Mouse (Mus musculus): ENCODE data around the gene 4833439L19Rik. TPM values are rescaled to one million over a fixed set of nuclear protein-coding genes. Genes with fewer than 3 reads are reported as not detected.

4833439L19Rik gene
- polyA plus RNA-seq, 1 experiment from 2014 or later: 50.2 TPM

GRCm38 (mm10) chr13:54589996-54590951 is 25.0 kb upstream of the 4833439L19Rik start, which contains the start of the genes Nop16 and Higd2a:
TSS of gene Nop16 (minus strand) at chr13:54590090.
TSS of gene Higd2a (plus strand) at chr13:54590207.
- no peaks in the 10 kb centered on the region for H3K9me3 ChIP-seq (replicated peaks; ENCODE audit: control insufficient read depth, low read length)
- under 1% methylated on average over 51 of the region's 51 CpGs for WGBS (ENCODE audit: insufficient replicate concordance)
- peaks cover 10% of the 10 kb centered on the region for H3K4me1 ChIP-seq (ENCODE audit: control insufficient read depth, low read depth, low read length)
- peak within 1 kb of the TSS; percentile 82 for H3K4me3 ChIP-seq (ENCODE audit: low read depth, low read length)
- peak; percentile 98 for ATAC-seq (ENCODE audit: low read depth)
- H3K4me2 ChIP-seq (ENCODE audit: low read depth, low read length): peak within 1 kb of the TSS; percentile 86
- peak within 1 kb of the TSS; percentile 73 for H3K27ac ChIP-seq (ENCODE audit: low read length)
- H3K27me3 ChIP-seq (ENCODE audit: control insufficient read depth, insufficient read depth, low read depth, low read length): no peaks in the 10 kb centered on the region
- no peaks in the 10 kb centered on the region; the same call in 1 of the 2 replicates for H3K36me3 ChIP-seq (ENCODE audit: control insufficient read depth, insufficient read depth)
- H3K9ac ChIP-seq (ENCODE audit: low read depth, low read length): peak within 1 kb of the TSS; percentile 84

GRCm38 (mm10) chr13:54589414-54589995 is 24.3 kb upstream of the 4833439L19Rik start:
- 0 out of 2 replicates have a peak, but pooled peaks have one; percentile 10 for ATAC-seq (ENCODE audit: low read depth)
- WGBS (ENCODE audit: insufficient replicate concordance): 1% methylated on average over 24 of the region's 24 CpGs
- Histone ChIP-seq H3K9ac (ENCODE audit: low read depth, low read length) (peak overlapping the region; percentile 74), H3K27ac (ENCODE audit: low read length) (0 out of 2 replicates have a peak overlapping the region, but pooled peaks have one; percentile 38), H3K36me3 (ENCODE audit: control insufficient read depth, insufficient read depth) (peaks cover under 1% of the 10 kb centered on the region), H3K4me1 (ENCODE audit: control insufficient read depth, low read depth, low read length) (peaks cover 10% of the 10 kb centered on the region), H3K27me3 (ENCODE audit: control insufficient read depth, insufficient read depth, low read depth, low read length) (no peaks in the 10 kb centered on the region), H3K4me2 (ENCODE audit: low read depth, low read length) (peak overlapping the region; percentile 86), H3K9me3 (replicated peaks; ENCODE audit: control insufficient read depth, low read length) (no peaks in the 10 kb centered on the region), H3K4me3 (ENCODE audit: low read depth, low read length) (peak overlapping the region; percentile 82)

- peaks cover 3% of the 10 kb centered on the region for H3K4me1 ChIP-seq (ENCODE audit: control insufficient read depth, low read depth, low read length)
- peaks cover 7% of the 10 kb centered on the region for H3K36me3 ChIP-seq (ENCODE audit: control insufficient read depth, insufficient read depth)
- no peak for ATAC-seq (ENCODE audit: low read depth)
- no peaks in the 10 kb centered on the region for H3K27me3 ChIP-seq (ENCODE audit: control insufficient read depth, insufficient read depth, low read depth, low read length)
- H3K4me2 ChIP-seq (ENCODE audit: low read depth, low read length): no peak overlapping the region
- H3K9ac ChIP-seq (ENCODE audit: low read depth, low read length): no peak overlapping the region
- WGBS (ENCODE audit: insufficient replicate concordance): 76% methylated on average over 11 of the region's 11 CpGs
- H3K4me3 ChIP-seq (ENCODE audit: low read depth, low read length): no peak overlapping the region
- H3K27ac ChIP-seq (ENCODE audit: low read length): no peak overlapping the region
- H3K9me3 ChIP-seq (replicated peaks; ENCODE audit: control insufficient read depth, low read length): no peaks in the 10 kb centered on the region
Observed at GRCm38 (mm10) chr13:54585831-54586230, 20.6 kb upstream of the 4833439L19Rik start.

GRCm38 (mm10) chr13:54582860-54583259 is 17.6 kb upstream of the 4833439L19Rik start:
- Histone ChIP-seq H3K36me3 (ENCODE audit: control insufficient read depth, insufficient read depth) (peaks cover 7% of the 10 kb centered on the region), H3K4me2 (ENCODE audit: low read depth, low read length) (no peak overlapping the region), H3K9me3 (replicated peaks; ENCODE audit: control insufficient read depth, low read length) (no peaks in the 10 kb centered on the region), H3K9ac (ENCODE audit: low read depth, low read length) (no peak overlapping the region), H3K4me1 (ENCODE audit: control insufficient read depth, low read depth, low read length) (peaks cover 4% of the 10 kb centered on the region), H3K27me3 (ENCODE audit: control insufficient read depth, insufficient read depth, low read depth, low read length) (no peaks in the 10 kb centered on the region), H3K27ac (ENCODE audit: low read length) (no peak overlapping the region), H3K4me3 (ENCODE audit: low read depth, low read length) (no peak overlapping the region)
- ATAC-seq (ENCODE audit: low read depth): no peak
- WGBS (ENCODE audit: insufficient replicate concordance): 76% methylated on average over 5 of the region's 5 CpGs

- Histone ChIP-seq H3K27me3 (ENCODE audit: control insufficient read depth, insufficient read depth, low read depth, low read length) (no peaks in the 10 kb centered on the region), H3K9ac (ENCODE audit: low read depth, low read length) (no peak overlapping the region), H3K36me3 (ENCODE audit: control insufficient read depth, insufficient read depth) (peaks cover 7% of the 10 kb centered on the region), H3K4me2 (ENCODE audit: low read depth, low read length) (no peak overlapping the region), H3K4me3 (ENCODE audit: low read depth, low read length) (no peak overlapping the region), H3K27ac (ENCODE audit: low read length) (no peak overlapping the region), H3K9me3 (replicated peaks; ENCODE audit: control insufficient read depth, low read length) (no peaks in the 10 kb centered on the region), H3K4me1 (ENCODE audit: control insufficient read depth, low read depth, low read length) (peaks cover 4% of the 10 kb centered on the region)
- ATAC-seq (ENCODE audit: low read depth): no peak
- WGBS (ENCODE audit: insufficient replicate concordance): 62% methylated on average over 10 of the region's 10 CpGs
Observed at GRCm38 (mm10) chr13:54582126-54582525, 16.9 kb upstream of the 4833439L19Rik start.

- ATAC-seq (ENCODE audit: low read depth): no peak
- Histone ChIP-seq H3K27ac (ENCODE audit: low read length) (no peak overlapping the region), H3K4me3 (ENCODE audit: low read depth, low read length) (no peak overlapping the region), H3K9me3 (replicated peaks; ENCODE audit: control insufficient read depth, low read length) (no peaks in the 10 kb centered on the region), H3K9ac (ENCODE audit: low read depth, low read length) (no peak overlapping the region), H3K36me3 (ENCODE audit: control insufficient read depth, insufficient read depth) (peaks cover 7% of the 10 kb centered on the region), H3K4me1 (ENCODE audit: control insufficient read depth, low read depth, low read length) (peaks cover 4% of the 10 kb centered on the region), H3K27me3 (ENCODE audit: control insufficient read depth, insufficient read depth, low read depth, low read length) (no peaks in the 10 kb centered on the region), H3K4me2 (ENCODE audit: low read depth, low read length) (no peak overlapping the region)
- 68% methylated on average over 2 of the region's 2 CpGs for WGBS (ENCODE audit: insufficient replicate concordance)
Observed at GRCm38 (mm10) chr13:54581385-54581784, 16.1 kb upstream of the 4833439L19Rik start.

- Histone ChIP-seq H3K27ac (ENCODE audit: low read length) (0 out of 2 replicates have a peak overlapping the region, but pooled peaks have one; percentile 7), H3K4me3 (ENCODE audit: low read depth, low read length) (no peak overlapping the region), H3K4me1 (ENCODE audit: control insufficient read depth, low read depth, low read length) (peaks cover 16% of the 10 kb centered on the region), H3K9me3 (replicated peaks; ENCODE audit: control insufficient read depth, low read length) (no peaks in the 10 kb centered on the region), H3K36me3 (ENCODE audit: control insufficient read depth, insufficient read depth) (0 out of 2 replicates have a peak, but pooled peaks cover under 1% of the 10 kb centered on the region), H3K4me2 (ENCODE audit: low read depth, low read length) (no peak overlapping the region), H3K9ac (ENCODE audit: low read depth, low read length) (no peak overlapping the region), H3K27me3 (ENCODE audit: control insufficient read depth, insufficient read depth, low read depth, low read length) (no peaks in the 10 kb centered on the region)
- ATAC-seq (ENCODE audit: low read depth): no peak
- WGBS (ENCODE audit: insufficient replicate concordance): 53% methylated on average over 21 of the region's 21 CpGs
Observed at GRCm38 (mm10) chr13:54577652-54578507, 12.6 kb upstream of the 4833439L19Rik start.

- H3K27me3 ChIP-seq (ENCODE audit: control insufficient read depth, insufficient read depth, low read depth, low read length): no peaks in the 10 kb centered on the region
- H3K4me2 ChIP-seq (ENCODE audit: low read depth, low read length): peak overlapping the region; percentile 91
- H3K4me3 ChIP-seq (ENCODE audit: low read depth, low read length): peak overlapping the region; percentile 81
- 0 out of 2 replicates have a peak overlapping the region, but pooled peaks have one; percentile 47 for H3K27ac ChIP-seq (ENCODE audit: low read length)
- peaks cover 16% of the 10 kb centered on the region for H3K4me1 ChIP-seq (ENCODE audit: control insufficient read depth, low read depth, low read length)
- no peak for ATAC-seq (ENCODE audit: low read depth)
- peak overlapping the region; percentile 79 for H3K9ac ChIP-seq (ENCODE audit: low read depth, low read length)
- no peaks in the 10 kb centered on the region for H3K36me3 ChIP-seq (ENCODE audit: control insufficient read depth, insufficient read depth)
- H3K9me3 ChIP-seq (replicated peaks; ENCODE audit: control insufficient read depth, low read length): no peaks in the 10 kb centered on the region
- WGBS (ENCODE audit: insufficient replicate concordance): 4% methylated on average over 19 of the region's 19 CpGs
Observed at GRCm38 (mm10) chr13:54575489-54575888, 10.3 kb upstream of the 4833439L19Rik start.
